Mouse (Mus musculus) testis, adult 2 months (tissue): ENCODE results near the gene Tmem54. TPM values are rescaled to one million over a fixed set of nuclear protein-coding genes. Genes with fewer than 3 reads are reported as not detected.

Source experiments
- H3K27ac ChIP-seq: fragments of 200-500 bp; 2 replicates; pipeline ENCODE4 v1.5.1; 2012; ENCODE audit warnings: low read depth, low read length; ENCODE audit not compliant: control insufficient read depth, insufficient read depth
- H3K27me3 ChIP-seq: fragments of 200-500 bp; 2 replicates; pipeline ENCODE4 v1.6.1; 2012; ENCODE audit warnings: mild to moderate bottlenecking, low read length, moderate library complexity; ENCODE audit not compliant: control insufficient read depth, insufficient read depth
- H3K36me3 ChIP-seq: fragments of 200-500 bp; 2 replicates; pipeline ENCODE4 v1.6.1; 2012; ENCODE audit warnings: mild to moderate bottlenecking, low read length; ENCODE audit not compliant: control insufficient read depth, insufficient read depth
- H3K4me1 ChIP-seq: fragments of 200-500 bp; 2 replicates; pipeline ENCODE4 v1.6.1; 2012; ENCODE audit warnings: low read length; ENCODE audit not compliant: control insufficient read depth, insufficient read depth
- H3K4me3 ChIP-seq: fragments of 200-500 bp; 2 replicates; pipeline ENCODE4 v1.5.1; 2012; ENCODE audit warnings: low read depth, mild to moderate bottlenecking, low read length, moderate library complexity, mixed read lengths; ENCODE audit not compliant: control insufficient read depth
- CTCF ChIP-seq: fragments of 200-500 bp; IDR thresholded peaks from 2 replicates; pipeline ENCODE4 v1.5.1; 2012; ENCODE audit warnings: low read depth, mild to moderate bottlenecking, inconsistent platforms, low read length, moderate library complexity; ENCODE audit not compliant: control insufficient read depth, insufficient read depth, insufficient replicate concordance
- POLR2A ChIP-seq: fragments of 200-500 bp; IDR thresholded peaks from 2 replicates; pipeline ENCODE4 v1.6.1; 2012; ENCODE audit warnings: low read depth, mild to moderate bottlenecking, inconsistent platforms, low read length, moderate library complexity; ENCODE audit not compliant: control insufficient read depth
- polyA plus RNA-seq: library from polyadenylated mRNA; depleted of rRNA; stranded (reverse); fragments of >200 nt; gene quantifications from 2 replicates; pipeline ENCODE4 v1.2.3, GENCODE M21; 2012

The Tmem54 gene
- polyA plus RNA-seq, 1 experiment: 0.42 TPM

DNA sequence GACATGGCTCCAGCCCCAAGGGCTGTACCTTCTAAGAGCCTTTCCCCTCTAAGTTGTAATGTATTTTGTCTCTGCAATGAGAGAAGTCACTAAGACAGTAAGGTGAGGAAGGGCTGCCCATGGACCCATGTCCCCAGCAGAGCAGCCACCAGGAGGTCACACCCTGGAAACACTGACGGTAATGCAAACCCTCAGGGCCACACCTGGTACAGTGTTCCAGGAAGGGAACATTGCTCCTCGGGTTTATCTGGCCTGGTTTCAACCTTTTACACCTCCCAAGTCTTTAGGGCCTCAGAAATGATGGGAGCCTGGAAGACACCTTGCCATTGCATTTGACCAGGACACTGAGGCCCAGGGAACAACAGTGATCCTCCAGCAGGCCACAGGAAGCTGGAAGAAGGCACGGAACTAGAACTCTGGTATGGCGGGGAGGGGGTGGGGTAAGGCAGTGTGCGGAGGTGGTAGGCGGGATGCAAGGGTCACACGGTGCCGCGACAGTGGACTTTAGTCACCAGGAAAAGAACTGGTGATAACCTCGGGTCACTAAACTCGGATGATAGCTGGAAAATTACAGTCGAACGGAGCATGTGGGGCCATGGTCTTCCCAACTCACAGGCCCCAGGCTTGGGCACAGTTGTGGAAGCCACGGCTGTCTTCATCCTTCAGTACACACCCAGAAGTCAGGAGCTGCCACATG lies 3.1 kb upstream of the Tmem54 start:
- H3K4me1 ChIP-seq: peaks cover 5% of the 10 kb centered on the region; the same call in 1 of the 2 replicates
- H3K27me3 ChIP-seq: no peaks in the 10 kb centered on the region
- no peaks in the 10 kb centered on the region for H3K36me3 ChIP-seq
- TF ChIP-seq POLR2A: no peak
- TF ChIP-seq CTCF: no peak
- no peak overlapping the region for H3K27ac ChIP-seq
- no peak overlapping the region for H3K4me3 ChIP-seq

DNA sequence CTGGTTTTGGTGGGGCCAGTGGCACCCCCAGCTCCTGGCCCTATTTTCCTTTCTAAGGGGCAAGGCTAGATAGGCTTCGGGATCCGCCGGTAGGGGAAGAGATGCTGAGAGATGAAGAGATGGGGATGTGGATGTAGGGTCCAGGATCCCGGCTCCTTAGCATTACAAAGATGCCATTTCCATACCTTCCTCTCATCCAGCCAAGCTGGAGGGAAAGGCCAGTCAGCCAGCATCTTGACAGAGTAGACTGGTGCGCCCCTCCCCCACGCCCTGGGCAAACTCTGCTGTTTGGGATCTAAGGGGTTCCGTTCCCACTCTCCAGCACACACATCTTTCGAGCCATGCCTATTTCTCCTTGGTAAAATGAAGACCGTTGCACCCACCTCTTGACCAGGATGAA lies 725 bp downstream of the Tmem54 start:
- no peak for TF ChIP-seq POLR2A
- no peak for TF ChIP-seq CTCF
- no peaks in the 10 kb centered on the region for H3K36me3 ChIP-seq
- H3K27me3 ChIP-seq: no peaks in the 10 kb centered on the region
- H3K27ac ChIP-seq: no peak overlapping the region
- H3K4me3 ChIP-seq: no peak overlapping the region
- peaks cover 5% of the 10 kb centered on the region; the same call in 1 of the 2 replicates for H3K4me1 ChIP-seq

DNA sequence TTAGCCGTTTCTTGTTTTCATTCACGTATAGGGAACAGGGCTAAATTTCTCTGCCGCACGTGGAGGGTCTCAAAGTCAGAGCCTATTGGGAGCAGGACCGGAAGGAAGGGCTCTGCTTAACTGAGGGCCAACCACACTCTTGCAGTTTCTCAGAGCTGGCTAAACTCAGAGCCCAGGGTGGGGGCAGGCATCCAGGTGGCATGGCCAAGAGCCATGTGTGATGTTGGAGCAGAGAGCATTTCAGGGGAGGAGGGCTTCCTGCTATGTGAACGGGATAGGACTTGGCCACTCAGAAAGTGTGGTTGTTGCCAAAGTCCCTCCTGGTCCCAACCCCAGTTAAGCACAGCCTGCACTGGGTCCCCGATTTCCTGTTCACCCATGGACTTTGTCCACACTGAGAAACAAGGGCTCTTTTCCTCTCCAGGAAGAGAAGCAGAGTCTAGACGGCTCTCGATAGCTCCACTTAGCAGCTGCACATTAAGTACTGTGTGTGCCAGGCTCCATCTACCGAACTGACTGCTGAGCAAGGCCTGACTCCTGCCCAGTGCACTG lies 2.1 kb downstream of the Tmem54 start:
- no peaks in the 10 kb centered on the region for H3K36me3 ChIP-seq
- no peak overlapping the region for H3K27ac ChIP-seq
- peaks cover 8% of the 10 kb centered on the region for H3K4me1 ChIP-seq
- no peak overlapping the region for H3K4me3 ChIP-seq
- H3K27me3 ChIP-seq: no peaks in the 10 kb centered on the region
- TF ChIP-seq CTCF (no peak), POLR2A (no peak)

DNA sequence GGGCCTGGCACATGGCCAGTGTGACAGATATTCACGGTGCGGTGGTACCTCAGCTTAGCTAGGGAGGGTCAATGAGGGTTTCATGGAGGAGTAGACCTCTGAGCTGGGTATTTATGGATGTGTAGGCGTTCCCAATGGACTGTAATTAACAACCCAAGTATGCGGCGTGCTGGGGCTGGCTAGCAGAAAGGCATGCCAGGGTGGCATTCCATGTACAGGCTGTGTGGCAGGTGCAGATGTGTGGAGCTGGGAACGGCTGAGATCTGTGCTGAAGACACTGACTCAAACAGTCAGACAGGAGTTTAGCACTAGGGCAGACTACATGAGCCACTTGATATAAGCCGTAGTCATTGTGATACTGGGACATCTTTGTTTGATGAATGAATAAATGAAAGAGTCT lies 3.3 kb downstream of the Tmem54 start:
- H3K4me3 ChIP-seq: no peak overlapping the region
- H3K27ac ChIP-seq: no peak overlapping the region
- H3K4me1 ChIP-seq: peaks cover 8% of the 10 kb centered on the region
- TF ChIP-seq POLR2A (no peak), CTCF (no peak)
- no peaks in the 10 kb centered on the region for H3K27me3 ChIP-seq
- H3K36me3 ChIP-seq: no peaks in the 10 kb centered on the region

DNA sequence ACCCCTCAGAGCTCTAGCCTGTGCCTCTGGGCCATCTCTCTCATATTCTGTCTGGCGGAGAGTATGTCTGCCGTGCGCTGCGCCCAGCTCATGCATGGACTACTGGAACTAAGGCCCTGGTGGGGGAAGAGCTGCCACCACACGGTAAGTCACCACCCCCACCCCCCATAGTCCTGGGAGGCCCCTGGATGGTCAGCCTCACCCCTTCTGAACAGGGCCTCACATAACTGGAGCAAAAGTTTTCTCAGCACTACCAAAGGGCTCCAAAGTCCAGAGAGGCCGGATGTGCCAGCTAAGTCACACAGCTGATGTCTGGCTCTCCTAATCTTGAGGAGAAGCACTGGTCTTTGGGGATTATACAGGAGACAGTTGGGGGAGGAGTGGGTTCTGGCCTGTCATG lies 5.5 kb downstream of the Tmem54 start:
- H3K36me3 ChIP-seq: no peaks in the 10 kb centered on the region
- H3K4me1 ChIP-seq: peaks cover 8% of the 10 kb centered on the region
- no peak overlapping the region for H3K27ac ChIP-seq
- H3K4me3 ChIP-seq: no peak overlapping the region
- no peaks in the 10 kb centered on the region for H3K27me3 ChIP-seq
- no peak for TF ChIP-seq POLR2A
- TF ChIP-seq CTCF: no peak

DNA sequence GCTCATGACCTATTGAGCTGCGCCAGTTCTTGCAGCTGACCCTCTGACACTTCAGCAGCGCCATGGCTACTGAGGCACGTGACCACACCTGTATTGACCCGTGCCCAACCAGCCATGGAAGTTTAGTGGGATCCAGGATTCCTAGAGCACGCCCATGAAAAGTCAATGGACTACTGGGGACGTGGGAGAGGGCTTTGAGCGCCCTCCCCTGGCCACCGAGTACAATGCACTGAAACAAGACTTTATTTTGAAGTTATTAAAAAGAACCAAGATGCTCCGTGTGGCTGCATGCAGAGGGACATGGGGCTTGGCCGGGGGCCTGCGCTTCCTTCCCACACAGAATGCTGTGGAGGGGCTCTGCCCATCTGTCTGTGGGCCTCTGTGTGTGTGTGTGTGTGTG lies 6.0 kb downstream of the Tmem54 start:
- Histone ChIP-seq H3K27ac (no peak overlapping the region), H3K4me3 (no peak overlapping the region), H3K27me3 (no peaks in the 10 kb centered on the region), H3K36me3 (no peaks in the 10 kb centered on the region), H3K4me1 (peaks cover 4% of the 10 kb centered on the region; the same call in 1 of the 2 replicates)
- TF ChIP-seq POLR2A (no peak), CTCF (peak; percentile 48; the same call in 1 of the 2 replicates)

DNA sequence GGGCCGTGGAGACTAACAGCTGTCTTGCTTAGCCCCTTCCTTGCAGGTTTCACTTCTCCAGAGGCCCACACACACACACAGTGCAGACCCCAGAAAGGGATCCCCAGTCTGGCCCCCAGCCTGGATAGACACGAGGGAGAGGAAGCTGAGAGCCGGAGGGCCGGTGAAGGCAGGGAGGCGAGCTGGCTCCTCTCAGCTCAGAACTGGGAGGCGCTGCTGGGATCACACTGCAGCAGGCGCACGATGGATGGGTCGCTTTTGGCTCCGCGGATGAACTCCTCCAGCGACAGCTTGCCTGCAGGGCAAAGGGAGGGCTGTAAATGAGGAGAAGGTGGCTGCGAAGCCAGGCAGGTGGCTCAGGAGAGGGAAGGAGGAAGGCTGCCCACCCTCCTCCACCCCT lies 6.9 kb downstream of the Tmem54 start:
- Histone ChIP-seq H3K4me3 (peak overlapping the region; percentile 8; the same call in 1 of the 2 replicates), H3K36me3 (no peaks in the 10 kb centered on the region), H3K27ac (no peak overlapping the region), H3K4me1 (peaks cover 4% of the 10 kb centered on the region; the same call in 1 of the 2 replicates), H3K27me3 (no peaks in the 10 kb centered on the region)
- TF ChIP-seq POLR2A: no peak
- no peak for TF ChIP-seq CTCF
